Mouse (Mus musculus) cerebellum, adult (tissue): ENCODE data around the gene Smg5.
"Not testable (repeated sequence)": the region's sequence is repeated elsewhere in the genome, so short reads cannot be mapped to it uniquely, and the experiment has no call there.

Source experiments
- ATAC-seq: cut with Nextera tagmentation; 2 replicates; pipeline ENCODE4 v1.9.2; 2017; ENCODE audit warnings: mild to moderate bottlenecking, moderate library complexity, mixed read lengths; ENCODE audit not compliant: insufficient number of reproducible peaks, low FRiP score, low TSS enrichment

Gene Smg5

DNA sequence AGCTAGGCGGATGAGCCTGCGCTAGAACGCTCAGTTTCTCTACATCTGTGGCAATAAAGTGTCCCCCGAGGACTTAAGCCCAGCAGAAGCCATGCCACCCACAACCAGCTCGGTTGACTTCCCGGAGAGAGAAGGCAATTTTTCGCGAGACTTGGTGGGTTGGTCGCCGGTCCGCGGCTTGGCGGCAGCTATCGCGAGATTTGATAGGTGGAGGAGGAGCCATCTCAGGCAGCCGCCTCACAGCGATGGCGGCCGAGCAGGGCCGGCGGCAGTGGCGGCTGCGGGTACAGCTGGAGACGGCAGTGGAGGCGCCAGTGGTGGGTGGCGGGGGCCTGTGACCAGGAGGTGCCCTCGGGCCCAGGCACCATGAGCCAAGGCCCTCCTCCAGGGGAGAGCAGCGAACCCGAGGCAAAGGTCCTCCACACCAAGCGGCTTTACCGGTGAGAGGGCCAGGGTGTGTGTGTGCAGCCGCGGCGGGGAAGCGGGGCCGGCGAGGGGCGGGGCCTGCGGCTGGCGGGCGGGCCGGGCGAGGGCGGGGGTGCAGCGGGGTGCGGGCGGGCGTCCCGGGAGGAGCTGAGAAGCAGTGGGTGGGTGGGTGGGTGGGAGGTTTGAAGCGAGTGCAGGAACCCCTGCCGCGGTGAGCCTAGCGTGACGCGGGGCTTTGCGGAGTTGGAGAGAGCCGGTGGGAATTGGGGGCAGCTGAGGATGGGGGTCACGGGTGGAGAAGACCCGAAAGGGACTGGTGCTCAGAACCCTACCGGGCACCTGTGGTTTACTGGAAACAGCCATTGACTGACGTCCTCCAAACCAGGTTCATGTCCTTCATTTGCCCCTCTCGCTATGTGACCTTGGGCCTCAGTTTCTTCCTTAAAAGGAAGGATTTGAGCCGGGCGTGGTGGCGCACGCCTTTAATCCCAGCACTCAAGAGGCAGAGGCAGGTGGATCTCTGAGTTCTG, at the start of gene Smg5, which contains the start of gene Tmem79:
Gene Smg5, plus strand, starts transcription at position 203 of the 956 bp plus-strand sequence.
Gene Tmem79, minus strand, starts transcription at position 91 of the 956 bp plus-strand sequence.
- peak; percentile 93 for ATAC-seq

DNA sequence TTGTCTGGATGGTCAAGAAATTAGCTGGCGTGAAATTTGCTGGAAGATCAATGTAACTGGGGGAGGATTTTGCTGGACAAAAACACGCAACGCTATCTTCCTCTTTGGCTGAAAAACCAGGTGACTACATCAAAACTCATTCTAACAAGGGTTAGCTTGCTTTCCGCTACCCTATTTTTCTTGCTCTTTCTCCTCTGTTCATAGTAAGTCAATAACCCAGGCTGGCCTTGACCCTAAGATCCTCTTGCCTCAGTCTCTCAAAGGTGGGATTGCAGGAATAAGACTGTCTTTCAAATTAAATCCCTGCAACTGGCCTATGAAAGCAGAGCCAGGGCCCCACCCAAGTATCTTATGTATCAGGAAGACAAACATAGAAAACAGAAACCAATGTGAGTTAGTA, 49.0 kb upstream of the Smg5 start, which contains the start of gene Gm38392:
Gene Gm38392, minus strand, starts transcription at position 101 of the 400 bp plus-strand sequence.
- ATAC-seq: no peak

DNA sequence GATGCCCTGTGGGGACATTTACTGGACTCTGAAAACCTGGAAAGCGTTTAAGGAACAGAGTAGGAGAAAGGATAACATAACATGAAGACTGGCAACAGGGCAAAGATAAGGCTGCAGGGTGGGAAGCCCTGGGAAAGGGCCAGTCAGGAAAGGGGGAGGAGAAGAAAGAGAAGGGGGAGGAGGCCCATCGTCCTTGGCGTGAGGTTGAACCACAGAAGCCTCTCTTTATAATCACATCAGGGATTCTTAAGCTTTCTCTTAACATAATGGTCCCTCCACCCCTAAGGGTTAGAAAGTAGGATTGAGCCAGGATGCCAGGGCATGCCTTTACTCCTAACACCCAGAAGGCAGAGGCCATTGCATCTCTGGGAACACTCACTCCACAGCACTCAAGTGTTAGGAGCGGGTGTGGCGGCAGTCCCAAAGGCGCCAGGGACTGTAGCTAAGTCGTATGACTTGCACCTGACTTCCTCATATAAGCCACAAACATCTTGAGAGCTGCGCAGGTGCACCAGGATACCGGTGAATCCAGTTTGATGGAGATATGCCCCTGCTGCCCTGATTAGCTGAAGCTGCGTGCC, 47.8 kb upstream of the Smg5 start:
- not testable (repeated sequence) for ATAC-seq

DNA sequence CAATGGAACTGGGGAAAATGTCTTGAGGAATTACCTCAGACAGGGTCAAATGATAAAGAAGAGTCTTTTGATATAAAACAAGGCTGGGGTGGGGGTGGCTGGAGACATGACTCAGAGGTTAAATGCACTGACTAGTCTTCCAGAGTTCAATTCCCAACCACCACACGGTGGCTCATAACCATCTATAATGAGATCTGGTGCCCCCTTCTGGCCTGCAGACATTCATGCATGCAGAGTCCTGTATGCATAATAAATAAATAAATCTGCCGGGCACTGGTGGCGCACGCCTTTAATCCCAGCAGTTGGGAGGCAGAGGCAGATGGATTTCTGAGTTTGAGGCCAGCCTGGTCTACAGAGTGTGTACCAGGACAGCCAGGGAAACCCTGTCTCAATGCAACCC, 44.1 kb upstream of the Smg5 start:
- ATAC-seq: no peak

- not testable (repeated sequence) for ATAC-seq
Observed at GRCm38 (mm10) chr3:88295272-88295671, 40.8 kb upstream of the Smg5 start.

DNA sequence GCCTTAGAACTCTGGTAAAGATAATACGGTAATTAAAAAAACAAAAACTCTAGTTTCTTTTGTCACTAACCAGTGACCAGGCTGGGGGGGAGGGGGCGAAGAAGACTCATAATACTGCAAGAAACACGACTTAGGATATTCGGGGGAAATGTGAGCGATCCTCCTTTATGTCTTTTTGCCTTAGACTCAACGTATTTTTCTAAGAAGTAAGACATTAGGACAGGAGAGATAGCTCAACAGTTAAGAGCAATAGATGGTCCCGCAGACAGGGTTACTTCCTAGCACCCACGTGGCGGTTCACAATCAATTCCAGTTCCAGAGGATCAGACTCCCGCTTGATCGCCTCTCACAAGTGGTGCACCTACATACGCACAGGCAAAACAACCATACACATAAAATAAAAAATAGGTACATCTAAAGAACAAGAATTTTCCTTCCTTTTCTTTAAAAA, 39.9 kb upstream of the Smg5 start:
- no peak for ATAC-seq

DNA sequence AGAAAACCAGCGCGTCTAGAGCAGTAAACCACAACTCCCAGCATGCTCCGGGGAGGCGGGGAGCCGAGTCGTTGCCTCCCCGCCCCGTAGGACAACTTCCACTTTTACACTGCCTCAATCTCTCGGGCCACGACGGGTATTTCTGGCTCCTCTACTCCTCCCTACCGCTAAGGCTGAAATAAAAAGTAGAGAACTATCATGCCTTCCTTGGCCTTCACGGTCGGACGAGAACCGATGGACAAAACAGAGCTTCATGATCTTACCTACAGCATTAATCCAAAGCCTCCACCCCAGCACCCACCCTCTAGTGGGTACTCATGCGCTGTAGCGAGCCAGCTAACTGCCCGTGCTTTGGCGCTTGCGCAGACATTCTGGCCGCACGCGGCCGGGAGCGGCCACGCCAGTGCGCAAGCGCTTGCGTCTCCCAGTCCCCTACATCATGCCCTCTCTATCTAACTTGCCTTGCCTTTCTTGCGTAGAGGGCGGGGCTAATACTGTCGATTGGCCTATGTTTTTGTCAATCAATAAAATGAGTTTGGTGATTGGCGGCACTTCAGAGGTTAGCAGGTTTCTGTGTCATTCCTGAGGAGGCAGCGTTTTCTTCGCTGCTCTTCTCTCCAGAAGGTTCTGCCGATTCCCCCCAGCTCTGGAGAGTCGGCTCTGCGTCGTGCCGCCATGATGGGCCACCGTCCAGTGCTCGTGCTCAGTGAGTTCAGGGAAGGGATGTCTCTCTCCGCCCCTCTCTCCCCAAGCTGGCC, 39.3 kb upstream of the Smg5 start, which contains the start of the genes Tsacc and Cct3:
Gene Tsacc, minus strand, starts transcription at position 439 of the 758 bp plus-strand sequence.
Gene Cct3, plus strand, starts transcription at position 556 of the 758 bp plus-strand sequence.
- peak; percentile 99 for ATAC-seq

DNA sequence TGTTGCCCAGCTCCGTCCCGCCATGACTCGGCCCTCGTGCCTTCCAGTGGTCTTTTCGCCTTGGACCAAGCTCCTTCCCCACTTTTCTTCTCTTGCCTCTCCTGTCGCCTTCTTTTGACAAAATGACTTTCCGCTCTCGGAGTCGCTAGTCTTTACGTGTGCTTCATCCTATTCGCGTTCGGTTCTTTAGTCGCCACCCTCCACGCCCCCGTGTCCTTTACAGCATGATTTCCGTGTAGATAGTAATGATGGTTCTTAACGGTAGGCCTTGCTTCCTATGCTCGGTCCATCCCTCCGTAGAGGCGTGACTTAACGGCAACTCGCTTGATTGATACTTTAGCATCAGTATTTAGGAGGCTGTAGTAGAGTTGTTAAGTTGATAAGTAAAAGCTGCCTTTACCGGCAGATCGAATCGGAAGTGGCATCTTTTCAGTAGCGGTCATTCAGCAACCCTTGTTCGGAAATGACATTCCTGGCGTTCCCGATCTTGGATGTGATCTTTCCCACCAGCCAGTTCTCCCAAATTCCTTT, 38.7 kb upstream of the Smg5 start:
- ATAC-seq: no peak

- ATAC-seq: no peak
Observed at GRCm38 (mm10) chr3:88299172-88299571, 36.9 kb upstream of the Smg5 start.

GRCm38 (mm10) chr3:88324951-88325405, 11.1 kb upstream of the Smg5 start, which contains the start of gene Glmp:
Gene Glmp, plus strand, starts transcription at chr3:88325023.
- ATAC-seq: peak; percentile 68

DNA sequence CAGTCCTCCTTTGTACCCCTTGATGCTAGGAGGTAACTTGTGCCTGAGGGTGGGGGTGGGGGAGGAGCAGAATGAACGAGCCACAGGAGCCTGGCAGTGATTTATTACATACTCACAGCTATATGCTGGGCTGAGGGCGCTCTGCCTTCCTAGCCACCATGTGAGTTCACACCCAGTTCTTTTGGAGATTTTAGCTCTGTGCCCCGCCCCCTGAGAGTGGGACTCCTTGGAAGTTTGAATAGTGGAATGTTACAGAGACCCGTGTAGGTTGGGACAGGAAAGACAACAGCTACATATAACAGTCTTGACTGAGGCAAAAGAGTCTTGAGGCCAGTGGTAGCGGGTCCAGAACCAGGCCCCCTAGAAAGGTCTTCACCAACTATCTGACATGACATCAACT, 7.1 kb upstream of the Smg5 start:
- no peak for ATAC-seq

DNA sequence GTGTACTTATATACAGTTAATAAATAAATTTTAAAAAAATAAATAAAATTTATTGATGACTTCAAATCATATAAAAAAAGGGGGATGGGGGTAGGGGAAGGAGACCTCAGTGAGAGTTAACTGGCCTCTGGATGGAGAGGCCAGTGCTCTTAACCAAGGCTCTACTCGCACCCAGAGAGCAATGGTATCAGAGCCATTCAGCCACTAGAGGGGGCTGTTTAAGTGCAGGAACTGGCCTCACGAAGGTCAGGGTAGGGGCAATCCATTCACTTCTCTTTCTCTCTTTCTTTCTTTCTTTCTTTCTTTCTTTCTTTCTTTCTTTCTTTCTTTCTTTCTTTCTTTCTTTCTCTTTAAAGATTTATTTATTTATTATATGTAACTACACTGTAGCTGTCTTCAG, 4.8 kb upstream of the Smg5 start:
- no peak for ATAC-seq

DNA sequence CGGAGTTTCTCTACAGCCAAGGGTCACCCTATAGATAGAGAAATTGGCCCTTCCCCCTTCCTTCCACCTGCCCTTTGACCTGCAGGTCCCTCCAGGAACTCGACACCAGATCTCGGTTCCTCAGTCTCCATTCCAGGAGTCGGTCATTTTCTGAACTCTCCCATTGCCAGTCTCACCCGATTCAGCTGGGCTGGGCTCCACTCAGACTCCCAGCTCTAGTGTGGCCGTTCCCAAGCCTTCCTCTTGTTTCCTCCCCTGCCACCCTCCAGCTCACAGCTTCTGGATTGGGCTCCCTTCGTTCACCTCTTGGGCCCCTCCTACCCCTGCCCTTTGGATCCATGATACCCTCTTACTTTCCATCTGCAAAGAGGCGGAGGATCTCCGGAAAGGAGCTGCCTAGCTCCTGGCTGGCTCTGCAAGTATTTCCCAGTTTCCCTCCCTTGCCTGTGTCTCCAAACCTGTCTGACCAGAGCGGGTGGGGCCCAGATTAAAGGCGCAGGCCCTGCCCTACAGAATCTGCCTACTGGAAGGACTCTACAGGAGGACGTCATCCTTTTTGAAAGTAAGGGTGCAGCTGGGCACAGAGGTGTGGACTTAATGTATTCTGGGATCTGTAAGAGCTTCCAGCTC, 1.9 kb upstream of the Smg5 start:
- ATAC-seq: no peak

GRCm38 (mm10) chr3:88334902-88335435, 1.1 kb upstream of the Smg5 start:
- ATAC-seq: no peak

GRCm38 (mm10) chr3:88335436-88336053, 515 bp upstream of the Smg5 start:
- no peak for ATAC-seq

GRCm38 (mm10) chr3:88337367-88338020, 1.4 kb downstream of the Smg5 start:
- no peak for ATAC-seq

- ATAC-seq: no peak
Observed at GRCm38 (mm10) chr3:88338316-88338715, 2.3 kb downstream of the Smg5 start.

- ATAC-seq: no peak
Observed at GRCm38 (mm10) chr3:88339006-88339405, 2.9 kb downstream of the Smg5 start.
